Mouse (Mus musculus): Measurements from ENCODE around the gene Arrdc5.
"Not testable (repeated sequence)": the region's sequence is repeated elsewhere in the genome, so short reads cannot be mapped to it uniquely, and the experiment has no call there.

Arrdc5 gene

GRCm38 (mm10) chr17:56278340-56278739, 21.7 kb downstream of the Arrdc5 start:
- no peak for DNase-seq (ENCODE audit: low spot score)

GRCm38 (mm10) chr17:56277567-56277893, 22.6 kb downstream of the Arrdc5 start:
- DNase-seq (ENCODE audit: low spot score): no peak

- DNase-seq (ENCODE audit: low spot score): peak; percentile 84
Measured at GRCm38 (mm10) chr17:56276643-56277566, 23.2 kb downstream of the Arrdc5 start, which contains the start of gene Ticam1. Gene Ticam1 (minus strand): TSS chr17:56276786.

GRCm38 (mm10) chr17:56275842-56276480, 24.1 kb downstream of the Arrdc5 start:
- no peak for DNase-seq (ENCODE audit: low spot score)

DNA sequence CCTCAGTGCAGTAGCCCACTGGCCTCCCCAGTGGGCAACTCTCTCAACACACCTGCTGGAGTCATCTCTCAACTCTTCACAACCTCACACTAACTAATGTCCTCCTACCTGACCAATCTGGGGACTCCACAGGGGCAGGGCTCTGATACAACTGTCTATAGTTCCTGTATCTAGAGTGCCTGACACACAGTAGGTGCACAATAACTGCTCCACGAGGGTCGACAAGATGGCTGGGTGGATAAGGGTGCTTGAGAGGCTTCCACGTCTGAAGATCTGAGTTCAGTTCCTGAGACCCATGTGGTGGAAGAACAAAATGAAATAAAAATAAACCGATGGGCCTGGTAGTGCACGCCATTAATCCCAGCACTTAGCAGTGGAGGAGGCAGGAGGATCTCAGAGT, 26.1 kb downstream of the Arrdc5 start:
- DNase-seq (ENCODE audit: low spot score): no peak

GRCm38 (mm10) chr17:56273482-56273881, 26.6 kb downstream of the Arrdc5 start:
- DNase-seq (ENCODE audit: low spot score): no peak

DNA sequence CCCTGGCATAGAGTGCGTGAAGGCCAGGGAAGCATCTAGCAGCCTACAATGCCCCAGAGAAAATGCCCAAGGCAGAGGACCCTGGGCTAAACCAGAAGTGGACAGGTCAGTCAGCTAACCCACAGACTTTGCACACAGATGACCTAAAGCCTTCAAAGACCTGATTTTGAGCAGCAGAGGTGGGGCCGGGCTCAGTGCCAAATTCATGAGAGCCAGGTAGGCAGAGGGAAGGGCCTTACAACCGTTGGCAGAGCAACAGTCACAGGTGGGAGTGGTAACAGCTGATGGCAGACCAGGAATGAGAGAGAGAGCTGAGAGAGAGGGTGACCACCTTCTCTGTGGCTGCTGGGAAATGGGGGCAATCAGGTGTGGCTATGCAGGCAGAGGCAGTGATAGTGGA, 27.4 kb downstream of the Arrdc5 start:
- DNase-seq (ENCODE audit: low spot score): peak; percentile 50

GRCm38 (mm10) chr17:56271609-56272253, 28.4 kb downstream of the Arrdc5 start:
- DNase-seq (ENCODE audit: low spot score): peak; percentile 49

- DNase-seq (ENCODE audit: low spot score): no peak
Measured at GRCm38 (mm10) chr17:56269741-56270140, 30.3 kb downstream of the Arrdc5 start.

DNA sequence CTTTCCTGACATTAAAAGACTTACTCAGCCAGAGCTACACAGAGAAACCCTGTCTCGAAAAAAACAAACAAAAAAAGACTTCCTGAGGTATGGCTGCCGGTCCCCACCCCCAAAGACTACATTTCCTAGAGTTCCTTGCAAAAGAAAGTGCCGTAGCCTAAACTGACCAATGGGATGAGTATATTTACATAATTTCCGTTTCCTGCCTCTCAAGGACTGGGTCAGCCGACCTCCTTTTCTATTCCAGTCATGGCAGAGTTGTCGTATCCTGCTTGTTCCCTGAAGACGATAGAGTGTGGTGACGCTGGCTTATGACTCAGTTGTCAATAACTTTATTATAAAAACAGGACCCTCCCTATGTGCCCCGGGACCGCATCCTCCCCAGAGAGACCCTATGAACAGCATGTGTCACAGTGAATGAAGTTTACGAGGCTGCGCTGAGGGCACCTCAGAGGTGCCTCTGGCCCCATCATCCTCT, 30.9 kb downstream of the Arrdc5 start:
- DNase-seq (ENCODE audit: low spot score): peak; percentile 50

DNA sequence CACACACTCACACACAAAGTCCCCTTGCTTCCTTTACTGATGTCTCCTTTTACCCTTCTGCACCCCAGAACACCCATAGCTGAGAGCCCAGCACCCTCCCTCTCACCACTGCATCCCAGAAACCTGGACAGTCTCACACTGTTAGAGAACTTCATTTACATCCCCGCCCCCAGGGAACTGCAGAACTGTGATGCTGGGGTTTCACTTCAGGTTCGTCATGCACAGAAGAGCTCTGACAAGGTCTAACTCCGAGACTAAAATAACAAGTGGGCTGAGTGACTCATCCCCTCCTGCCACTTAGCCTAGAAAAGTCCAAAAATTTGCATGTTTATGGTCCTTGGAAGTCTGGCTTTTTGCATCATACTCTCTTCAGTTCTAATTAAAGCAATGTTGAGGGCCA, 33.8 kb downstream of the Arrdc5 start:
- no peak for DNase-seq (ENCODE audit: low spot score)

- DNase-seq (ENCODE audit: low spot score): no peak
Measured at GRCm38 (mm10) chr17:56265869-56266268, 34.2 kb downstream of the Arrdc5 start.

GRCm38 (mm10) chr17:56265011-56265410, 35.1 kb downstream of the Arrdc5 start:
- no peak for DNase-seq (ENCODE audit: low spot score)

DNA sequence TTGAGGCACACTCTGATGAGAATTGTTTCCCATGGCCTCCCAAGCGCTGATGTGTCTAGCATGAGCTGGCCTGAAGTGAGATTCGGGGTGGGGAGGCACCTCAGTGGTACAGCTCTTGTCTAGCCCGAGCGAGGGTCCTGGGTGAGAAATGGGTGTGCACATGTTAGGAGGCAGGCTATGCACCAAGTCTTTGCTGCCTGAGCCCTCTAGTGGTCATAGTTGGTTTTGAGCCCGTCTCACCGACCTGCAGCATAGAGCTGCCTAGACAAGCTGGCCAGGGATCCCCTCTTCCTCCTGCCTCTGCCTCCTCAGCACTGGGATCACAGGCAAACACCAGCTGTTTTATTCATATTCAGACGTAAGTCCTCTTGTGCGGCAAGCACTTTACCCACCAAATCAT, 36.1 kb downstream of the Arrdc5 start:
- peak; percentile 83 for DNase-seq (ENCODE audit: low spot score)

- no peak for DNase-seq (ENCODE audit: low spot score)
Measured at GRCm38 (mm10) chr17:56262645-56263094, 37.4 kb downstream of the Arrdc5 start.

- DNase-seq (ENCODE audit: low spot score): no peak
Measured at GRCm38 (mm10) chr17:56261166-56261565, 38.9 kb downstream of the Arrdc5 start.

GRCm38 (mm10) chr17:56259301-56260037, 40.6 kb downstream of the Arrdc5 start:
- DNase-seq (ENCODE audit: low spot score): no peak

GRCm38 (mm10) chr17:56258812-56259211, 41.3 kb downstream of the Arrdc5 start:
- DNase-seq (ENCODE audit: low spot score): not testable (repeated sequence)

DNA sequence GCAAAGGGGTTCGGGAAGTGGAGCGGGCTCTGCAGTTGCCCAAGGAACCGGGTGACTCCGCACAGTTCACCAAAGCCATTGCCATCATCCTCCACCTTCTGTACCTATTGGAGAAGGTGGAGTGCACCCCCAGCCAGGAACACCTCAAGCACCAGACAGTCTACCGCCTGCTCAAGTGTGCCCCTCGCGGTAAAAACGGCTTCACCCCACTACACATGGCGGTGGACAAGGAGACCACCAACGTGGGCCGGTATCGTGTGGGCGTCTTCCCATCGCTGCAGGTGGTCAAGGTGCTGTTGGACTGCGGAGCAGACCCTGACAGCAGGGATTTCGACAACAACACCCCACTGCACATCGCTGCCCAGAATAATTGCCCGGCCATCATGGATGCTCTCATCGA, 41.8 kb downstream of the Arrdc5 start:
- DNase-seq (ENCODE audit: low spot score): not testable (repeated sequence)

- DNase-seq (ENCODE audit: low spot score): no peak
Measured at GRCm38 (mm10) chr17:56257181-56257894, 42.7 kb downstream of the Arrdc5 start.

GRCm38 (mm10) chr17:56256239-56256881, 43.7 kb downstream of the Arrdc5 start, which contains the start of gene Fem1a:
Gene Fem1a (plus strand): TSS chr17:56256810.
- peak; percentile 87 for DNase-seq (ENCODE audit: low spot score)

All from testis, postnatal 10 days (tissue).